Mouse (Mus musculus) spleen, adult 2 months (tissue): Measurements from ENCODE around the gene Wnt3a.

ENCODE experiments used
- CTCF ChIP-seq: fragments of 200-500 bp; IDR thresholded peaks from 2 replicates; pipeline ENCODE4 v1.5.1; 2011; ENCODE audit warnings: mild to moderate bottlenecking, inconsistent platforms; ENCODE audit not compliant: insufficient read depth, insufficient read length, insufficient replicate concordance; ENCODE audit errors: extremely low read depth
- POLR2A ChIP-seq: fragments of 200-500 bp; IDR thresholded peaks from 2 replicates; pipeline ENCODE4 v1.6.1; 2011; ENCODE audit warnings: low read depth, low read length, inconsistent platforms

- TF ChIP-seq CTCF, result no peak
- no peak for TF ChIP-seq POLR2A
Measured at GRCm38 (mm10) chr11:59222306-59222705, 68.2 kb downstream of the Wnt3a start.
